Mouse (Mus musculus): ENCODE results near the gene Lilr4b. TPM values are rescaled to one million over a fixed set of nuclear protein-coding genes. Genes with fewer than 3 reads are reported as not detected.
"Not testable (repeated sequence)": the region's sequence is repeated elsewhere in the genome, so short reads cannot be mapped to it uniquely, and the experiment has no call there.

The Lilr4b gene
- 0.96 and 1.1 TPM in 2 replicates for polyA plus RNA-seq (2014; fragmentation: Nextera tagmentation; extraction: Ambion mirVana)

DNA sequence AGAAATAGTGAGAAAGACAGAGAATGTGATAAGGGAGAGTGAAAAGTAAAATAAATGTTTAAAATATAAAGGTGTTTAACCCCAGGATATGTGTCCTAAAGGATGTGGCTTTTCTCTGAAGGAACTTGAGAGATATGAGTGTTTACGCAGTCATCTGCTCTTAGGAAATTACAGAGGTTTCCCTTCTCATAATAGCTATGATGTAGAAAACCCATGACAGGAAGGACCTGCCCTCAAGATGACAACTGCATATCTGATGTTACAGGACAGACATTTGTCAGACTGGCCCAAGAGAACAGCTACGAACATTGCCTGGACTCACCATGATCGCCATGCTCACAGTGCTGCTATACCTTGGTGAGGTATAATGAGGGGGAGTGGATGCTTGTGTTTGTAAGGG lies at the start of gene Lilr4b, which contains the start of gene Gm49339:
TSS of gene Lilr4b (plus strand) at position 236 of the 400 bp plus-strand sequence.
TSS of gene Gm49339 (plus strand) at position 216 of the 400 bp plus-strand sequence.
- H3K36me3 ChIP-seq (ENCODE audit: control insufficient read depth, insufficient read depth, low read length); H3K27ac ChIP-seq (ENCODE audit: low read depth, low read length); ATAC-seq (replicated peaks; ENCODE audit: low FRiP score); H3K4me1 ChIP-seq (replicated peaks; ENCODE audit: control insufficient read depth, insufficient read depth, low read length); H3K9ac ChIP-seq (ENCODE audit: low read depth, low read length); H3K27me3 ChIP-seq (replicated peaks; ENCODE audit: control insufficient read depth, insufficient read depth, low read length); H3K4me3 ChIP-seq (ENCODE audit: low read depth, low read length); H3K4me2 ChIP-seq; DNase-seq (ENCODE audit: low spot score); H3K9me3 ChIP-seq (ENCODE audit: control insufficient read depth, low read length): not testable (repeated sequence)
- 56% methylated on average over 1 of the region's 3 CpGs for WGBS

DNA sequence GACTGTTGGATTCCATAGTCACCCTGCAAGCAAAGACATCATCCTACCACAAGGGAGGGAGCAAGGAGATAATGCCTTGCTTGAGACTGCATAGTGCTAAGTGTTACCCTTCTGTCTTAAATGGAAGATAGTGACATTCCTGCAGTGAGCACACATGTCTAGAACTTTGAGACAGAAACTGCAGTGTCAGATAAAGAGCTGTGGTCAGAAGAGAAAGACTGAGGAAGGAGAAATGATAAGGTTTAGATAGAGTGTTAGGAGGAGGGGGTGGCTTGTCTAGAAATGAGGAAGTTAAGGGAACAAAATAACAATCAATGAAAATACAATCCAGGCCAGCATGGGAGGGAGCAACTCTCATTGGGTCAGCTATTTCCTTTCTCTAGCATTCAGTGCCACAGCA lies 47.5 kb upstream of the Lilr4b start:
- no peak for DNase-seq (ENCODE audit: low spot score)
- H3K36me3 ChIP-seq (ENCODE audit: control insufficient read depth, insufficient read depth, low read length): no peaks in the 10 kb centered on the region
- H3K9me3 ChIP-seq (ENCODE audit: control insufficient read depth, low read length): no peaks in the 10 kb centered on the region
- no peak overlapping the region for H3K4me2 ChIP-seq
- no peaks in the 10 kb centered on the region for H3K27me3 ChIP-seq (replicated peaks; ENCODE audit: control insufficient read depth, insufficient read depth, low read length)
- no peaks in the 10 kb centered on the region for H3K4me1 ChIP-seq (replicated peaks; ENCODE audit: control insufficient read depth, insufficient read depth, low read length)
- no peak overlapping the region for H3K27ac ChIP-seq (ENCODE audit: low read depth, low read length)
- no peak overlapping the region for H3K9ac ChIP-seq (ENCODE audit: low read depth, low read length)
- ATAC-seq (replicated peaks; ENCODE audit: low FRiP score): peak; percentile 83
- H3K4me3 ChIP-seq (ENCODE audit: low read depth, low read length): no peak overlapping the region

DNA sequence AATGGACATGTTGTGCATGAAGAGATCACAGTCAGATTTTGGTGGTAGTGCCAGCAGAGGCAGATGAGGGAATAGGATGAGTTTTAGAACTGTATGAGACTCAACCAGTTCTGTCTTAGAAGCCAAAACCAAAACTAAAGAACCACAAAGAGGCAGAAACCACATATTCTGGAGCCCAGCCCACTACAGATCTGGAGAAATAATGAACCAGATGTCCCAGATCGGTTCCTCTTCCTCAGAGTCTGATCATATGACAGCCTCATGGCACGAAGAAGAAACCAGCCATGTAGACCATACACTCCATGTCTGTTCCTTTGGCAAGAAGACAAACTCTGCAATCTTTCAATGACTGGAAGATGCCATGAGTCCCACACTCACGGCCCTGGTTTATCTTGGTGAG lies 44.7 kb upstream of the Lilr4b start:
- WGBS: 73% methylated on average over 3 of the region's 3 CpGs
- no peak for ATAC-seq (replicated peaks; ENCODE audit: low FRiP score)
- no peak for DNase-seq (ENCODE audit: low spot score)

DNA sequence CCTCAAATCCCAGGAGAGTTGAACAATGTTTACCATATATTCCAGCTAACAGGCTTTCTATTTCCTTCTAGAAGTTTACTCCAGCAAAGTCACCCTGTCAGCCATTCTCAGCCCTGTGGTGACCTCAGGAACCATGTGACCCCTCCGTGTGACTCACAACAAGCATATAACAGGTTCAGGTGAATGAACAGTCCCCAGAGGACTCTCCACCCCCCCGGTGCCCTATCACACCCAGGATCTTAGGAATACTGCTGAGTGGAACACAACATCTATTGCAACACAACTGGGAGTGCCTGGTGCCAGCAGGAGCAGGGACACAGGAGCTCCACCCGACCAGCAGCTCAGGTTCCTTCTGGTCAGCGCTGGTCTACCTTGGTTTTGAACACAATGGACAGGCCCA lies 28.8 kb upstream of the Lilr4b start:
- Histone ChIP-seq H3K9me3 (ENCODE audit: control insufficient read depth, low read length) (no peaks in the 10 kb centered on the region), H3K4me2 (no peak overlapping the region), H3K9ac (ENCODE audit: low read depth, low read length) (no peak overlapping the region), H3K27ac (ENCODE audit: low read depth, low read length) (no peak overlapping the region), H3K27me3 (replicated peaks; ENCODE audit: control insufficient read depth, insufficient read depth, low read length) (no peaks in the 10 kb centered on the region), H3K4me3 (ENCODE audit: low read depth, low read length) (no peak overlapping the region), H3K4me1 (replicated peaks; ENCODE audit: control insufficient read depth, insufficient read depth, low read length) (no peaks in the 10 kb centered on the region), H3K36me3 (ENCODE audit: control insufficient read depth, insufficient read depth, low read length) (no peaks in the 10 kb centered on the region)
- DNase-seq (ENCODE audit: low spot score) (no peak), ATAC-seq (replicated peaks; ENCODE audit: low FRiP score) (no peak)
- WGBS: 74% methylated on average over 4 of the region's 4 CpGs

More for the DNA sequence above, 44.7 kb upstream of the Lilr4b start:
- Histone ChIP-seq H3K4me1 (replicated peaks; ENCODE audit: control insufficient read depth, insufficient read depth, low read length) (no peaks in the 10 kb centered on the region), H3K27ac (ENCODE audit: low read depth, low read length) (no peak overlapping the region), H3K27me3 (replicated peaks; ENCODE audit: control insufficient read depth, insufficient read depth, low read length) (no peaks in the 10 kb centered on the region), H3K4me2 (no peak overlapping the region), H3K36me3 (ENCODE audit: control insufficient read depth, insufficient read depth, low read length) (no peaks in the 10 kb centered on the region), H3K9me3 (ENCODE audit: control insufficient read depth, low read length) (no peaks in the 10 kb centered on the region), H3K4me3 (ENCODE audit: low read depth, low read length) (no peak overlapping the region), H3K9ac (ENCODE audit: low read depth, low read length) (no peak overlapping the region)

DNA sequence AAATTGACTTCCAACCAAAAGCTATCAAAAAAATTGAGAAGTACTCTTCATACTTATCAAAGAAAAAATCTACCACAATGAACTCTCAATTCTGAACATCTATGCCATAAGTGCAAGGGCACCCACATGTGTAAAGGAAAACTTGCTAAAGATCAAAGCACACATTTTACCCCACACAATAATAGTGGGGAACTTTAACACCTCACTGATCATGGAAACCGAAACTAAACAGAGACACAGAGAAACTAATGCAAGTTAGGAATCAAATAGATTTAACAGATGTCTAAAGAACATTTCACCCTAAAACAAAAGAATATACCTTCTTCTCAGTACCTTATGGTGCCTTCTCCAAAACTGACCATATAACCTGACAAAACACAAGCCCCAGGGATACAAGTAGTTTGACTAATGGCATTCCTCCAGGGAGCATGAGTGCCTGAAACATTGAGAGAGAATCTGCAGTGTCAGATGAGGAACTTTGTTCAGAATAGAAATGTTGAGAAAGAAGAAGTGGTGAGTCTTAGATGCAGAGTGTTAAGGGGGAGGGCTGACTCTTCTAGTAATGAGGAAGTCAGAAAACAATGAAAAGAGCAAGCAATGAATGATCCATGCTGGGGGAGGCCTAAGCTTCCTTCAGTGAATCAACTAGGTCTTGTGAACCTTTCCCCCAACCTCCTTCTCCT lies 26.7 kb upstream of the Lilr4b start:
- no peak overlapping the region for H3K27ac ChIP-seq (ENCODE audit: low read depth, low read length)
- H3K9ac ChIP-seq (ENCODE audit: low read depth, low read length): no peak overlapping the region
- DNase-seq (ENCODE audit: low spot score) (no peak), ATAC-seq (replicated peaks; ENCODE audit: low FRiP score) (no peak)
- H3K4me3 ChIP-seq (ENCODE audit: low read depth, low read length): no peak overlapping the region
- no peaks in the 10 kb centered on the region for H3K4me1 ChIP-seq (replicated peaks; ENCODE audit: control insufficient read depth, insufficient read depth, low read length)
- 41% methylated on average over 1 of the region's 1 CpGs for WGBS
- no peaks in the 10 kb centered on the region for H3K9me3 ChIP-seq (ENCODE audit: control insufficient read depth, low read length)
- H3K27me3 ChIP-seq (replicated peaks; ENCODE audit: control insufficient read depth, insufficient read depth, low read length): no peaks in the 10 kb centered on the region
- no peak overlapping the region for H3K4me2 ChIP-seq
- H3K36me3 ChIP-seq (ENCODE audit: control insufficient read depth, insufficient read depth, low read length): no peaks in the 10 kb centered on the region

DNA sequence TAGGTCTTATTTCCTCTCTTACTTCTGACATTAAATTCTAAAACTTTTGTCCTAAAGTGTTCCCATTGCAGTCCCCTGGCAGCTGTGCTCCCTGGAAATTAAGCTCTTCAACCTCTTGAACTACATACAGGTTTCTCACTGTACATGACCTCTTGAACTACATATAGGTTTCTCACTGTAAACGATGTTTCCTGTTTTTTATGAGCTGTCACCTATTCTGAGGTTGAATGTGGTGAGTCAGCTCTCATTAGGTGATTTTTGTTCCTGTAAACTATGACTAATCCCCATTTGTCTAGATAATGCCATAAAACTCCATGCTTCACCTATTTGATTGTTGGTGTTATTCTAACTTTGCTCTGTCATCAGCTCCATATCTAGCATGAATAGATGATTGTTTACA lies 26.1 kb upstream of the Lilr4b start:
- Histone ChIP-seq H3K27ac (ENCODE audit: low read depth, low read length) (no peak overlapping the region), H3K27me3 (replicated peaks; ENCODE audit: control insufficient read depth, insufficient read depth, low read length) (no peaks in the 10 kb centered on the region), H3K36me3 (ENCODE audit: control insufficient read depth, insufficient read depth, low read length) (no peaks in the 10 kb centered on the region), H3K4me1 (replicated peaks; ENCODE audit: control insufficient read depth, insufficient read depth, low read length) (no peaks in the 10 kb centered on the region), H3K9ac (ENCODE audit: low read depth, low read length) (no peak overlapping the region), H3K9me3 (ENCODE audit: control insufficient read depth, low read length) (no peaks in the 10 kb centered on the region), H3K4me3 (ENCODE audit: low read depth, low read length) (no peak overlapping the region), H3K4me2 (no peak overlapping the region)
- no peak for ATAC-seq (replicated peaks; ENCODE audit: low FRiP score)
- no peak for DNase-seq (ENCODE audit: low spot score)
- 37% methylated on average over 1 of the region's 1 CpGs for WGBS

DNA sequence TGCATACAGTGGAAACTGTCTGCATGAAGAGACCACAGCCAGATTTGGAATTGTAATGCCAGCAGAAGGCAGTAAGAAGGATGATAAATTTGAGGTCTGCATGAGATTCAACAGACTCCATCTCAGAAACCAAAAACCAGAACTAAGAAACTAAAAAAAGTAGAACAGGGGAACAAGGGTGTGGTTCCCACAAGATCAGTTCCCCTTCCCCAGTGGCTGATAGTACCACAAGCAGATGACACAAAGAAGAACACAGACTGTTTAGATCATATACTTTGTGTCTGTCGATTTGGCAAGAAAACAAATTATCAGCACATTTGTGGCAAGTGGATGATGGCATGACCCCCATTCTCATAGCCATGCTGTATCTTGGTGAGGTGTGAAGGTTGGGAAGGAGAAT lies 24.7 kb upstream of the Lilr4b start:
- H3K27ac ChIP-seq (ENCODE audit: low read depth, low read length): no peak overlapping the region
- no peak overlapping the region for H3K9ac ChIP-seq (ENCODE audit: low read depth, low read length)
- no peak for DNase-seq (ENCODE audit: low spot score)
- no peak overlapping the region for H3K4me3 ChIP-seq (ENCODE audit: low read depth, low read length)
- no peaks in the 10 kb centered on the region for H3K9me3 ChIP-seq (ENCODE audit: control insufficient read depth, low read length)
- H3K4me2 ChIP-seq: no peak overlapping the region
- H3K4me1 ChIP-seq (replicated peaks; ENCODE audit: control insufficient read depth, insufficient read depth, low read length): no peaks in the 10 kb centered on the region
- 50% methylated on average over 1 of the region's 1 CpGs for WGBS
- no peaks in the 10 kb centered on the region for H3K36me3 ChIP-seq (ENCODE audit: control insufficient read depth, insufficient read depth, low read length)
- no peaks in the 10 kb centered on the region for H3K27me3 ChIP-seq (replicated peaks; ENCODE audit: control insufficient read depth, insufficient read depth, low read length)
- no peak for ATAC-seq (replicated peaks; ENCODE audit: low FRiP score)

DNA sequence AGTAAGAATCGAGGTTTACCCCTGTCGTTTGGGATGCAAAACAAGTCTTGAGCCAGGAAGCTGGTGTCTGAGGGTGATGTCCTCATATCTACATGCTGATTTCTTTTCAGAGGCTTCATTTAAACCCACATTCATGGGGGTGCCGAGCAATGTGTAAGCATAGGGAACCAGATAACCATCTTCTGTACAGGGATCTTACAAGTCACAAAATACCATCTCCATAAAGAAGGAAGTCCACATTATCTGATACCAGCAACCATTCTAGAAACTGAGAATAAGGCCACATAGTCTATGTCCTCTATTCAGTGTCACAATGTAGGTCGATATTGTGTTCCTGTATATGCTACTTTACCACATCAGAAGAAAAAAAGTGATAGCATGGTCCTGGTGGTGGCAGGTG lies 24.1 kb upstream of the Lilr4b start:
- H3K4me3 ChIP-seq (ENCODE audit: low read depth, low read length): no peak overlapping the region
- no peak for ATAC-seq (replicated peaks; ENCODE audit: low FRiP score)
- WGBS: 45% methylated on average over 4 of the region's 4 CpGs
- no peaks in the 10 kb centered on the region for H3K36me3 ChIP-seq (ENCODE audit: control insufficient read depth, insufficient read depth, low read length)
- DNase-seq (ENCODE audit: low spot score): no peak
- no peak overlapping the region for H3K9ac ChIP-seq (ENCODE audit: low read depth, low read length)
- H3K4me2 ChIP-seq: no peak overlapping the region
- no peaks in the 10 kb centered on the region for H3K4me1 ChIP-seq (replicated peaks; ENCODE audit: control insufficient read depth, insufficient read depth, low read length)
- no peaks in the 10 kb centered on the region for H3K9me3 ChIP-seq (ENCODE audit: control insufficient read depth, low read length)
- H3K27ac ChIP-seq (ENCODE audit: low read depth, low read length): no peak overlapping the region
- no peaks in the 10 kb centered on the region for H3K27me3 ChIP-seq (replicated peaks; ENCODE audit: control insufficient read depth, insufficient read depth, low read length)

DNA sequence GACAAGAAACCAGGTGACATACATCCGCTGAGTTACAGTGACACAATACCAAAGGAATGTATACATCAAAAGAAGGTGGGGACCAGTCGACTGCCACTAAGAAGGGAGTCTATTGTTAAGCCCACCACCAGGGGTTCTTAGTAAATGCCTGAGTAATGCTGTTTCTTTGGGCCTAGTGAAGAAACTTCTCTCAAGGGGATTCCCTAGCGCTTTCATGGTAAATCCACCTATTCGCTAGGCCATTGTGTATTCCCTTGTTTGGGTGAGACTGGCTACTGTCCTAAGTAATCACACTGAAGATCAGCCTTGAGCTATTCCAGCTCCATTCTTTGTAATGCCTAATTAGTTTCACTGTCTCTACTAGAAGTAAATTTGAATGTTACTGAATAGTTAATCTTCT lies 16.6 kb upstream of the Lilr4b start:
- not testable (repeated sequence) for H3K9ac ChIP-seq (ENCODE audit: low read depth, low read length); H3K36me3 ChIP-seq (ENCODE audit: control insufficient read depth, insufficient read depth, low read length); H3K4me2 ChIP-seq; H3K4me1 ChIP-seq (replicated peaks; ENCODE audit: control insufficient read depth, insufficient read depth, low read length); H3K4me3 ChIP-seq (ENCODE audit: low read depth, low read length); DNase-seq (ENCODE audit: low spot score); H3K27me3 ChIP-seq (replicated peaks; ENCODE audit: control insufficient read depth, insufficient read depth, low read length); H3K27ac ChIP-seq (ENCODE audit: low read depth, low read length); H3K9me3 ChIP-seq (ENCODE audit: control insufficient read depth, low read length); ATAC-seq (replicated peaks; ENCODE audit: low FRiP score)
- 73% methylated on average over 4 of the region's 4 CpGs for WGBS
